Mouse (Mus musculus) MEL-GATA-1-ER (cell line): ENCODE measurements around the gene Chmp4b.
A peak's percentile ranks its signal among the peaks of the same experiment; 100 is the strongest.

ENCODE experiments used
- DNase-seq: peaks from one replicate; pipeline ENCODE4 v3.0.0-alpha.2; 2012; ENCODE audit warnings: low read depth; ENCODE audit errors: extremely low read depth

Gene Chmp4b

DNA sequence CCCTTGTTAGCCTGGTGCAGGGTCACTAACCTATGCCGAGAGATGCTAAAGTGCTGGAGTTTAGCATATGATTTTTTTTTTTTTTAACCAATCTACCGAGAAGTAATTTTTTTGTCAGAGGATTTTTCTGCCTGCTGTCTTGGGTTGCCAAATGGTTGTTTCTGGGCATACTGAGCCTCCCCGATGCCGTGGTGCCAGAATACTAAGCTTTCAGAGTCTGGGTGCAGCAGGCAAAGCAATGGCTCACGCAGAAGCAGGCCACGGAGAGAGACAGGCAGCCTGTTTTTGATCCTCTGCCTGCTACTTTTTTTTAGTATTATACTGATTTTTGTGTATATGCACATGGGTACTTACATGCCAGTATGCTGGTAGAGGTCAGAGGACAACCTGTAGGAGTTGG, 29.4 kb downstream of the Chmp4b start:
- no peak for DNase-seq

DNA sequence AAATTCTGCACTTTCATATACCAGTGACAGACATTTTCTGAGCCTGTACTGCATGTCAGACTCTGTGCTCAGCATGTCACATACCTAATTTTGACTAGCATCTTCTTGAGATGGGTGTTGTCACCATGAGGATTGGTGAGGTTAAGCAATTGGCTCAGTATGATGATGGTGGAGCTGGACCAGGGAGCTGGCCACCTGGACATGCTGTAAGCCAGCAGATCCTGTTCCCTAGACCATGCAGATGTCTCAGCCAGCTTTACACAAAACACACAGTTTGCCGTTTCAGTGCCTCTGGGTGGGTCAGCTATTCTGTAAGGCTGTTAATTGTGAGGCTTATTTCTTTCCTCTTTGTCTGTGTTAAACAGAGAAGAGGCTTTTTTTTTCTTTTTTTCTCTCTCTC, 31.2 kb downstream of the Chmp4b start:
- DNase-seq = no peak

DNA sequence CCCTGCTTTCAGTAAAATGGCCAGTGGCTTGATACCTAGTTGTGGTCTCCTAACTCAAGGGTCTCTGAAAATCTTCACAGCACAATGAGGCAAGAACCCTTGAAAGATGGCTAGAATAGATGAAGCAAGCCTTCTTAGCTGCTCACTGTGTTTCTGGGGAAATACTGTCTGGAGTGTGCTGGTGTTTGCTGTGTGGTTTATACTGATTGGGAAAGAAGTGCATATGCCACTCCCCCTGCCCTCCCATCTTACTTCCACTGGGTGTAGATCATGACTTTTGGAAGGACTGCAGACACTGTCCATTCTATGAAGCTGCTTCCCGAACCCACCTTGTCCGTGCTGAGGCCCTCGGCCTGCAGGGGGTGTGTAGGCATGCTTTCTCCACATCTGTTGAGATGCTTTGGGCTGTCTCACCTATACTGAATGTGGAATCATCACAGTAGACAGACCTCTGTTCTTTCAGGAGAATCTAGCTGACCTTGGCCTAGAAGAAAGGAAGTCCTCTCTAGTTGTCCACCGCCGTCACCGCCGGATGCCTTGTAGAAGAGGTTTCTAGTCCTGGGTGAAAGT, 33.5 kb downstream of the Chmp4b start:
- DNase-seq = no peak

GRCm38 (mm10) chr2:154685772-154686171, 34.3 kb downstream of the Chmp4b start:
- no peak for DNase-seq

GRCm38 (mm10) chr2:154686819-154687218, 35.3 kb downstream of the Chmp4b start:
- DNase-seq = no peak

DNA sequence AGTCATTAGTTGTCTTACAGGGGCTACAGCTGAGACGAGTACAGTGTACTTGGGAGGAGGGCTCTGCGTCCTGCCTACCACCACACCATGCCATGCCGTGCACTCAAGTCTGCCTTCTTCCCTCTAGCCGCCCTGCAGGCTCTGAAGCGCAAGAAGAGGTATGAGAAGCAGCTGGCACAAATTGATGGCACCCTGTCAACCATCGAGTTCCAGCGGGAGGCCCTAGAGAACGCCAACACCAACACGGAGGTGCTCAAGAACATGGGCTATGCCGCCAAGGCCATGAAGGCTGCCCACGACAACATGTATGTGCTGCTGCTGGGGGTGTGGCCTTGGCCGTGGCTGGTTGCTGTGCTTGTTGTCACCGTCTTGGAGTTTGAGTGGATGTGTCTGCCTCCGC, 37.9 kb downstream of the Chmp4b start:
- no peak for DNase-seq

DNA sequence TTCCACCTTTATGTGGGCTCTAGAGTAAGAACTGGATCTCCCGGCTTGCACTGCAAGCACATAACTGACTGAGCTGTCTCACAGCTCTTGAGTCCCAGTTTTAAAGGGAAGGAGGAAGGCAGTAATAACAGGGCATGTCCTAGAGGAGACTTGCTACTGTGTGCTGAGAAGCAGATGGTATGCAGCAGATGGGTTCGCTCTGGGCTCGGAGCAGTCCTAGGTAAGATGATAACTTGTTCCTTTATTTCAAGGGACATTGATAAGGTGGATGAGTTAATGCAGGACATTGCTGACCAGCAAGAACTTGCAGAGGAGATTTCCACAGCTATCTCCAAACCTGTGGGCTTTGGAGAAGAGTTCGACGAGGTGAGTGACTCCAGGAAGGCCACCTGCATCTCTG, 39.5 kb downstream of the Chmp4b start:
- DNase-seq = no peak

DNA sequence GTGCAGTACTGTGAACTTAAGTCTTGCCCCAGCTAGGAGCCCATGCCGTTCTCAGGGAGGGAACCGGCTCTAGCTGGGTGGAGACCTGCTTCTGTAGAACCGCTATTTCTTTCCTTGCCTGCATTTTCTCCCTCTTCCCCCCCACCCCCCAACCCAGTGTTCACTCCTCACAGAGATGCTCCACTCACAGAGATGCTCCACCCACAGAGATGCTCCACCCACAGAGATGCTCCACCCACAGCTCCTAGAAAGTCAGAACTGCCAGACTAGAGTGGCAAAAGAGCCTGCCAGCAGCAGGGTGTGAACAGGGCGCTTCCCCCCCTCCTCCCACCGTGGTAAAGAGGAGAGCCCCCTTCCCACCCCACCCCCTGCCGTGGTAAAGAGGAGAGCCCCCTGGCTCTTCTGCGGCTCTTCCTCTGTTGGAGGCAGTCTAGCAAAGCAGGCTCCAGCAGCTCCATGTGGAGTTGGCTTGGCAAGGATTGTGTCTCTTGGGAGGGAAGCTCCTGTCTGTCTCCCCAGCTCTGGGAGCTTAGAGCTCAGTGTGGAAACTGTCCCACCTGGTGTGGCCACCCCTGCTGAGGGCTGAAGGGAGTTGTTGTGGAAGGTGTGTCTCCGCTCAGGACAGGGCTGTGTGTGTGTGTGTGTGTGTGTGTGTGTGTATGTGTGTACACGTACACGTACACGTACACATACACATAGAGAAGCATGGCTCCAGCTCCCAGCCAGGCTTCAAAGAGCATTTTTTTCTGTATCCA, 41.9 kb downstream of the Chmp4b start:
- DNase-seq = no peak

GRCm38 (mm10) chr2:154693941-154694256, 42.4 kb downstream of the Chmp4b start:
- DNase-seq = no peak

- no peak for DNase-seq
Observed at GRCm38 (mm10) chr2:154695690-154696089, 44.2 kb downstream of the Chmp4b start.

GRCm38 (mm10) chr2:154696660-154697059, 45.2 kb downstream of the Chmp4b start:
- DNase-seq = no peak

DNA sequence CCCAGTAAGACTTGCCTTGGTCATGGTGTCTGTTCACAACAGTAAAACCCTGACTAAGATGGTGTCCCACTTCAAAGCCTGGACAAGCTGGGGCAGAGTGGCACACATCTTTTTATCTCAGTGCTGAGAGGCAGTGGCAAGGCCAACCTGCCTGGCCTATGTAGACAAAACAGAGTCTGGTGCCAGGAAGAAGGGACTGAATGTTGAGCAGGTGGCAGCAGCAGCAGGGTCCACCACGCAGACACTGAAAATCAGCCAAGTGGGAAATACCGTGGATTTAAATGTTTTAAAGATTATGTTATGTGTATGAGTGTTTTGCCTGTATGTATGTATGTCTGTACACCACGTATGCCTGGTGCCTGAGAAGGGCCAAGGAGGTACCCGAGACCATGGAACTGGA, 47.9 kb downstream of the Chmp4b start:
- no peak for DNase-seq

GRCm38 (mm10) chr2:154700177-154700576, 48.7 kb downstream of the Chmp4b start:
- no peak for DNase-seq

DNA sequence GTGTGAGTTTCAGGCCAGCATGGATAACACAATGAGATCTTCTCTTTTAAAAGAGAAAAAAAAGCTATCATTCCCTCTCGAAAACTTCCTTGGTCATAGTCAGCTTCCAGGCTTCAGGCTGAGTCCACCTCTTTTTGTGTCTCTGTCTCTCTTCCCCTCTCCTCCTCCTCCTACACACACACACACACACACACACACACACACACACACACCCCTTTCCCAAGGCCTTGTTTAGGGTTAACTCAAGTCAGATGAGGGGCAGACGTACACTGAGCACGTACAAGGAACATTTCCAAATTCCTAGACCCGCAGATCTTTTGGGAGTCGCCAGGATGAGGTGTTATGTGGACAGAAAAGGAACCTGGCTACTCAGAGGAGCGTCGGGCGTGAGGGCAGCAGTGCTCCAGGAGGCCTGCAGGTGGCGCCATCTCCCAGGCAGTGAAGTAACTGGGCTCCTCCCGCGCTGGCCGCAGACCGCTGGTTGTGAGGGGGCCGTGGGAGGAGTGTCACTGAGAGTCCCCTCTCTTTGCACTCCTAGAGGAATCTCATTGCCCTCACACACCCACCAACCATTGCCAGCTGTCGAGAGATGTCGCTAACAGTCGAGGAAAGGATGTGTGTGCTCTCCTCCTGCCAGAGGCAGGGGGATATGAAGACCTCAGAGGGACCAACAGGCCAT, 51.3 kb downstream of the Chmp4b start:
- DNase-seq = no peak

DNA sequence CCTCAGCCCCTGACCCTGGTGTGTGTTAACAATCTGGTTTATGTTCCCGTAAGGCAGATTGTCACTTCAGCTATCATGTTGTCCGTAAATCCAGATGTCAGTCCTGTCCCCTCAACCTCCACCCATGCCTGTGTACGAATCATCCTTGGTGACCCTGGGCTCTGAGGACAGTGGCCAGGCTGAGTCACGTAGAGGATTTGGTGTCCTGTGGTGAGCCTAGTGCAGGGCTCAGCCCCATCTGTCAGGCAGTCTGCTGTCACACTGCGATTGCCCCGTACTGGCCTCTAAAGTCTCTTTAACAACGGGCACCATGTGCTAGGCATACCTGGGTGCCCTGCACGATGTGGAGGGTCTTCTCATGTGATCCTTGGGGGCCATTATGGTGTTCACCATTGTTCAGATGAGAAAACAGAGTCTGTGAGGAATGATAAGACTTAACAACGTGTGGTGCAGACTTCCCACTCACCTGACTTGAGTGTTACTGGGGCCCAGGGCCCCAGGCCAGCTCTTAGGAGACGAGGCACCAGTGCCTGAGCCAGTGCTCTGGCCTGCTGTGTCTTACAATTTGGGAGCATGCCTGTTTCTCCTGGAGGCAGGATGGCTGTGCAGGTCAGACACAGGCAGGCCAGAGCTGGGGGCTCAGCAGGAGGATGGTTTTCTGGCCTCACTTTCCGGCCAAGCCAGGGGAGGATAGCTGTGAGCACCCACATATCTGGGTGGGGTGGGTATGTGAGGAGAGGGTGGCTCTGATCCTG, 55.2 kb downstream of the Chmp4b start:
- DNase-seq = no peak

GRCm38 (mm10) chr2:154707284-154707683, 55.8 kb downstream of the Chmp4b start:
- no peak for DNase-seq

GRCm38 (mm10) chr2:154707830-154708385, 56.4 kb downstream of the Chmp4b start:
- DNase-seq = no peak

DNA sequence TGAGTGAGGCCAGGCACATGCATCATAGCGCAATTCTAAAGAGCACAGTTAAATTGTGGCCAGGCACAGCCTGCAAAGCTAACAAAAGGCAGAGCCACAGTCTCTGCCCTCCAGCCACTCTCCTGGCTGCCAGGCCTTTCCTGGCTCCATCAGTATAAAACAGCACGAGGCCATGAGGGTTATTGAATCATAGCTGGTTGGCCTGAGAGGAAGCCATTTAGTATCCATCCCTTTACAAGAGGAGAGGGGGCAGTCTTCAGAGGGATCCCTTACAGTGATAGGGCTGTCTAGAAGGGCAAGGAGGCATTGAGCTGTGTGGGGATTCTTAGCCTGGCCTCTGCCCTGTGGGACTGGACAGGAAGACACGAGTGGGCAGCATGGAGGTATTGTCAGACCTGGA, 60.2 kb downstream of the Chmp4b start:
- no peak for DNase-seq

DNA sequence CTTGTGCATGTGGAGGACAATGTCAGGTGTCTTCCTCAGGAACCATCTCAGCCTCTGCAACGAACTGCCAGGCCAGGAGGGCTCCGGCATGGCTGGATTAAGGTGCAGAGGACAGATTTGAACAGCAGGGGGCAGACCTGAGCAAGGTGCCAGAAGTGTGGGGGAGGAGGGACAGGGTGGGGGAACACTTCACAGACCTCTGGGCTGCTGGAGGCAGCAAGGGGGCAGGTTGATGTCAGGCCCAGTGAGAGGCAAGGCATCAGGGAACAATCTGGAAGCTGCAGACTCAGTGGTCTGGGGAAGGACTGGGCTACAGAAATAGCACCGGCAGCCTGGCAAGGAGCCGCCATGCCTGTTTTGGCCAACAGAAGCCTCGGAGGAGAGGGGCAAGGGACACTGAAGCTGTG, 60.8 kb downstream of the Chmp4b start:
- peak; percentile 54 for DNase-seq

GRCm38 (mm10) chr2:154713083-154713482, 61.6 kb downstream of the Chmp4b start:
- peak; percentile 62 for DNase-seq

DNA sequence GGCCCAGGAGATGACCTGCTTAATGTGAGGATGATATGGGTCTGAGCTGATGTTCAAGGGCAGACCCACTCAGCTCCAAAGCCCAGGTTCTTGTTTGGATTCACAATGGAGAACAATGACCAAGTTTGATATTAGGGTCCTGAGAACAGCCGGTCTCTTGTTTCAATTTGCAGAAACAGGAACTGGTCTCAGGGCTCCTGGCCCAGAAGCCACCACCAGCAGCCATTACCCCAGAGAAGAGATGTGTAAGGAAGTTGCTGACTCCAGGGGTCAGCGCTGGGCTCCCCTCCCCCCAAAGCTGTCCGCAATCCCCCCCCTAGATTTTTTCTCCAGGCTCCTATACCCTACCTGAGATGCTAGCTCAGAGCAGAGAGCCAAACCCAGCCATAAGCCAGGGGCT, 62.5 kb downstream of the Chmp4b start:
- no peak for DNase-seq

GRCm38 (mm10) chr2:154716586-154716985, 65.1 kb downstream of the Chmp4b start:
- no peak for DNase-seq
